Mouse (Mus musculus) intestine, embryonic 14.5 days (tissue): ENCODE measurements around the gene H3f3b. TPM values are rescaled to one million over a fixed set of nuclear protein-coding genes. Genes with fewer than 3 reads are reported as not detected.

Experiments
- ATAC-seq: fragments of 200-750 bp; cut with Nextera tagmentation; replicated peaks from 2 replicates; pipeline ENCODE4 v1.8.0; 2017; ENCODE audit warnings: low read depth, moderate number of reproducible peaks, moderate TSS enrichment, moderate library complexity; ENCODE audit not compliant: low FRiP score, low TSS enrichment
- DNase-seq: peaks from one replicate; pipeline ENCODE4 v3.0.0-alpha.2; 2018; ENCODE audit warnings: low spot score
- H3K27ac ChIP-seq: fragments of 300-500 bp; sonication (generic); 2 replicates; pipeline ENCODE4 v1.5.1; 2014; ENCODE audit warnings: low read depth, mild to moderate bottlenecking, control low read depth
- H3K27me3 ChIP-seq: fragments of 300-500 bp; sonication (generic); replicated peaks from 2 replicates; pipeline ENCODE4 v1.6.1; 2014; ENCODE audit warnings: low read length, control low read depth; ENCODE audit not compliant: control insufficient read depth, insufficient read depth
- H3K36me3 ChIP-seq: fragments of 300-500 bp; sonication (generic); 2 replicates; pipeline ENCODE4 v1.6.1; 2014; ENCODE audit warnings: low read length, control low read depth; ENCODE audit not compliant: control insufficient read depth, insufficient read depth
- H3K4me1 ChIP-seq: fragments of 300-500 bp; sonication (generic); replicated peaks from 2 replicates; pipeline ENCODE4 v1.6.1; 2014; ENCODE audit warnings: low read length, control low read depth, mixed read lengths; ENCODE audit not compliant: control insufficient read depth, insufficient read depth
- H3K4me2 ChIP-seq: fragments of 300-500 bp; sonication (generic); 2 replicates; pipeline ENCODE4 v1.6.1; 2014; ENCODE audit warnings: low read length
- H3K4me3 ChIP-seq: fragments of 300-500 bp; sonication (generic); 2 replicates; pipeline ENCODE4 v1.5.1; 2014; ENCODE audit warnings: low read depth, low read length, control low read depth, mixed read lengths
- H3K9ac ChIP-seq: fragments of 300-500 bp; sonication (generic); 2 replicates; pipeline ENCODE4 v1.6.1; 2014; ENCODE audit warnings: mild to moderate bottlenecking, low read length
- H3K9me3 ChIP-seq: fragments of 300-500 bp; sonication (generic); 2 replicates; pipeline ENCODE4 v1.6.1; 2016; ENCODE audit warnings: low read length, control low read depth; ENCODE audit not compliant: control insufficient read depth
- WGBS: fragments of 180-500 bp; shearing (Covaris S2); extraction: QIAGEN DNeasy Blood & Tissue Kit; methylation state at CpG from one replicate; pipeline ENCODE4 v1.1.7; 2014; 5-methylcytosine and 5-hydroxymethylcytosine counted together
- polyA plus RNA-seq: library from polyadenylated mRNA; unstranded; fragments of >200 nt; fragmentation: Nextera tagmentation; extraction: Ambion mirVana; gene quantifications from 2 replicates; pipeline ENCODE4 v1.2.1, GENCODE M21; 2014

Gene H3f3b
- polyA plus RNA-seq, 1 experiment from 2014 or later = 1,654 TPM

DNA sequence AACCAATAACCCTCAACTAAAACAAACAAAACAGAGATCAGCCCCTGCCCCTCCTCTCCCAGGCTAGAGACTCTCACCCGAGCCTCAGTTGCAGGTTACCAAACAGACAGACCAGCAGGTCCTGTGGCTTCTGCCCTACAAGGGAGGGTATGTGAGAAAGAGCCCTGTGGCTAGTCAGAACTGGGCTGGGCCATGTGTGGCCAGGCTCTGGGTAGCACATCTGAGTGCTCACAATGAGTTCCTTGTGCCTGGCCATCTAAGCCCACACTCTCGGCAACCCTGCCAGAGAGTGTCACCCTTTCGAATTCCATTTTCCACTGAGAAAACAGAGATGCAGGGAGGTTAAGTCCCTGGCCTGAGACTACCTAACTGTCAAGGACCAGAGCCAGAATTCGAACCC, 35.7 kb downstream of the H3f3b start:
- H3K36me3 ChIP-seq = no peaks in the 10 kb centered on the region
- DNase-seq (no peak), ATAC-seq (no peak)
- H3K9ac ChIP-seq = no peak overlapping the region
- H3K27ac ChIP-seq = no peak overlapping the region
- no peaks in the 10 kb centered on the region for H3K4me1 ChIP-seq
- no peak overlapping the region for H3K4me3 ChIP-seq
- no peaks in the 10 kb centered on the region for H3K27me3 ChIP-seq
- 55% methylated on average over 4 of the region's 4 CpGs for WGBS
- no peak overlapping the region for H3K4me2 ChIP-seq
- no peaks in the 10 kb centered on the region for H3K9me3 ChIP-seq

DNA sequence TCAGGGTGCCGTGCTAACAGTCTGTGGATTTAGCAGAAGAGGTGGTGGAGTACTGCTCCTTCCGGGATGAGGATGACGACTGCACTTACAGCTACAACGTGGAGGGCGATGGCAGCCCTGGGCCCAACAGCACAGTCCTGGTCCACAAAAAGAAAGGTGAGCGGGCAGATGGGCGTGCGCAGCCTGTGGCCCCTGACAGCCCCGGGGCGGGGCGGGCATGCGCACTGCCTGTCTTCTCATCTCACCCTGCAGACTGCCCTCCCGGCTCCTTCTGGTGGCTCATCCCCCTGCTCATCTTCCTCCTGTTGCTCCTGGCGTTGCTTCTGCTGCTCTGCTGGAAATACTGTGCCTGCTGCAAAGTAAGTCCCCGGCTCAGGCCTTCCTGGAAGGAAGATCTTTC, 38.1 kb downstream of the H3f3b start:
- H3K9me3 ChIP-seq = no peaks in the 10 kb centered on the region
- H3K4me3 ChIP-seq = 0 out of 2 replicates have a peak overlapping the region, but pooled peaks have one; percentile 16
- H3K9ac ChIP-seq = no peak overlapping the region
- WGBS = 30% methylated on average over 14 of the region's 15 CpGs
- ATAC-seq (no peak), DNase-seq (no peak)
- H3K27me3 ChIP-seq = no peaks in the 10 kb centered on the region
- H3K4me2 ChIP-seq = peak overlapping the region; percentile 40
- H3K4me1 ChIP-seq = no peaks in the 10 kb centered on the region
- no peaks in the 10 kb centered on the region for H3K36me3 ChIP-seq
- no peak overlapping the region for H3K27ac ChIP-seq

DNA sequence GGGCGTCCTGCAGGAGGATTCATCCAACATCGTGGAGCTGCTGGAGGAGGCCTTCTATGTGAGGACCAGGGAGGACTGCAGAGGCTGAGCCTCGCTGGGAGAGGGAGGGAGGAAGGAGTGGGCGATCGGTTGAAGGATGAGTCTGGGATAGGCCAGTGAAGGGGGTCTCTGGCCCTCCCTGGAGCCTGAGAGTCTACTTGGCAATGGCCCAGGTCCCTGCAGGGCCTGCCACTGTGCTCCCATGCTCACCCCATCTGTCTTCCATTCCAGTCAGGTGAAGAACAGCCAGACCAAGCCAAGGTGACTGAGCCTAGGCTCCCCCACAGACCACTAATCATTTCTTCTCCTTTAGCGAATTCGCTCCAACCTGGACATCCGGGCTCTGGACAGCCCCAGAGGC, 44.5 kb downstream of the H3f3b start:
- Histone ChIP-seq H3K9ac (no peak overlapping the region), H3K4me1 (no peaks in the 10 kb centered on the region), H3K27me3 (no peaks in the 10 kb centered on the region), H3K36me3 (no peaks in the 10 kb centered on the region), H3K9me3 (no peaks in the 10 kb centered on the region), H3K4me2 (no peak overlapping the region), H3K27ac (no peak overlapping the region), H3K4me3 (no peak overlapping the region)
- 79% methylated on average over 7 of the region's 8 CpGs for WGBS
- ATAC-seq (no peak), DNase-seq (no peak)

DNA sequence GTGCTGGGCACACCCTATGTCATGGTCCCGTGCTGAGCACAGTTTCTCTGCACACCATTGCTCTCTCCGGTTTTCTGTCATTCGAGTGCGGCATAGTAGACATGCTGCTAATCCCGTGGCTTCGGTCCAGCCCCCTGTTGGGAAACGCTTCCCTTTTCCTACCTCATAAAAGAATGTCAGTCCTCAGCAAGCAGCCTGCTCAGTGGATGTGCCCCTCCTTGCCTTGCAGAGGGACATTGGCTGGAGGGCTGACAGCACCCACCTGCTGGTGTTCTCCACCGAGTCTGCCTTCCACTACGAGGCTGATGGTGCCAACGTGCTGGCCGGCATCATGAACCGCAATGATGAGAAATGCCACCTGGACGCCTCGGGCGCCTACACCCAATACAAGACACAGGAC, 45.3 kb downstream of the H3f3b start:
- Histone ChIP-seq H3K27me3 (no peaks in the 10 kb centered on the region), H3K4me3 (no peak overlapping the region), H3K4me2 (no peak overlapping the region), H3K9me3 (no peaks in the 10 kb centered on the region), H3K27ac (no peak overlapping the region), H3K9ac (no peak overlapping the region), H3K36me3 (no peaks in the 10 kb centered on the region), H3K4me1 (no peaks in the 10 kb centered on the region)
- no peak for DNase-seq
- ATAC-seq = no peak
- WGBS = 91% methylated on average over 15 of the region's 15 CpGs

DNA sequence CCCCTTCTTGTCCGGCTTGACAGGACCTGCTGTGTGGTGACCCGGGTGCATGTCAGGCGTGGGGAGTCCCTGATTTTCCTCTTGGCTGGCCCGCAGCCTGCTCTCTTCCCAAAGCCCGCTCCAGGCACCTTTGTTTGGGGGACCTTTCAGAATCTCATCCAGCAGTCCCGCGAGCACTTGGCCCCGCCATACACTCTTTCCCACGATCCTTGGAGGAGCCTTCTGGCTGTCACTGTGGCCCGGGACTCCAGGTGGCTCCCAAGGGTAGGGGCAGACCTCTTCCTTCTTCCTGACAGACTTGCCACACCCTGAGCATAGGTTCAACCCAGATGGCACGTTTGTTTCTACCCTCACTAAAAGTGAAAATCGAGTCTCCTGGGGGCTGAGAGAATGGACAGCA, 52.2 kb downstream of the H3f3b start:
- DNase-seq (no peak), ATAC-seq (no peak)
- Histone ChIP-seq H3K9ac (peak overlapping the region; percentile 38; the same call in 1 of the 2 replicates), H3K27me3 (peaks cover 21% of the 10 kb centered on the region), H3K27ac (no peak overlapping the region), H3K9me3 (no peaks in the 10 kb centered on the region), H3K4me2 (peak overlapping the region; percentile 69), H3K4me1 (peaks cover 1% of the 10 kb centered on the region; the same call in 1 of the 2 replicates), H3K36me3 (no peaks in the 10 kb centered on the region), H3K4me3 (peak overlapping the region; percentile 40)
- 35% methylated on average over 12 of the region's 12 CpGs for WGBS

DNA sequence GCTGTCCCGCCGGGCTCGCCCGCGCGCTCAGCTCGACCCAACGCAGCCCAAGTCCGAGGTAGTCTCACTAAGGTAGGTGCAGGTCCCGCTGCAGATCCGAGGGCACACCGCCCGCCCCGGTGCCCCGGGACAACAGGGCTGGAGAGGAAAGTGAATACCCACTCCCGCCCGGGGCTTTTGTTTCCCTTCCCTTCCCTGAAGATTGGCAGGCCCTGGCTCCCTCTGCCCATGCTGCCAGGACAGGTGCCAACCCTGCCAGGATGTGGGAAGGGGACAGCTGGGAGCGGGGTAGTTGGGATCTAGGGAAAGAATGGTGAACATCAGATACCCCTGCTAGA, 52.7 kb downstream of the H3f3b start:
- H3K27ac ChIP-seq = no peak overlapping the region

DNA sequence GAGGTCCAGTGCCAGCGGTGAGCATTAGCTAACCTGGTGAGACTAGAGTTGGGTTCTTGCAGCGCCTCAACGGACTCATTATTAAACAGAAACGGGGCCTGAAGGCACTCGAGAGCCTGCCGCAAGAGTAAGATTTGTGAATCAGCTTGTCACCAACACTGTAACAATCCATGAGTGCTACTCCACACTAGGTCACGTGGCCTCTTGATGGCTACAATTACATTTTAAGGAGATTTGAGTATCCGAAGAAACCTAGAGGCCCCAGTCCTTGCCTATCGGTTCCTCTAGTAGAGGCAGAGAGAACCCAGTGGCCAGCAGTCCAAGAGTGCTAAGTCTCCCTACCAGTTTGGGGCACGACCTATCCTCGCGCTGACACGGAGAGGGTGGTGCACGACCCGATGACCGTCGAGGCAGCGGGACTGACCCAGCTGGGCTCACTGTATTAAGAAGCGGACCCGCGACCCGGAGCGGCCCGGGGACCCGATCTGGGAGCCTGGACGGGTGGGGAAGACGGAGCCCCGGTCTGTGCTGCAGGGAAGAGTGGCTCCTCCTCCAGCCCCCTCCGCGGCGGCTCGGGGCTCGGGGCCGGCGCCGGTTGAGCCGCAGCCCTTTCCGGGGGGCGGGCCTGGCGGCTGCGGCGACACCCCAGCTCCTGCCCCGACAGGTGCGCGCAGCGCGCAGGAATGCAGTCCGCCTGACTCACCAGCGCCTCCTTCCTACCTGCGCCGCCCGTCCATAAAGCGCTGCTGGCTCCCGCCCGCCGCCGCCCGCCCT, 53.3 kb downstream of the H3f3b start, which contains the start of gene Itgb4:
TSS of gene Itgb4 (plus strand) at position 401 of the 774 bp plus-strand sequence.
- ATAC-seq (peak; percentile 61), DNase-seq (peak; percentile 73)
- Histone ChIP-seq H3K27me3 (peaks cover 21% of the 10 kb centered on the region), H3K4me2 (peak within 1 kb of the TSS; percentile 69), H3K4me1 (peaks cover 7% of the 10 kb centered on the region; the same call in 1 of the 2 replicates), H3K36me3 (no peaks in the 10 kb centered on the region), H3K9ac (peak within 1 kb of the TSS; percentile 38), H3K4me3 (peak within 1 kb of the TSS; percentile 40), H3K27ac (no peak within 1 kb of the TSS), H3K9me3 (no peaks in the 10 kb centered on the region)
- 10% methylated on average over 57 of the region's 58 CpGs for WGBS

More for the DNA sequence above, 52.7 kb downstream of the H3f3b start:
- peaks cover 21% of the 10 kb centered on the region for H3K27me3 ChIP-seq
- peak overlapping the region; percentile 69 for H3K4me2 ChIP-seq
- no peak for ATAC-seq
- DNase-seq = no peak
- 4% methylated on average over 18 of the region's 18 CpGs for WGBS
- peak overlapping the region; percentile 38 for H3K9ac ChIP-seq
- H3K9me3 ChIP-seq = no peaks in the 10 kb centered on the region
- peaks cover 6% of the 10 kb centered on the region; the same call in 1 of the 2 replicates for H3K4me1 ChIP-seq
- peak overlapping the region; percentile 40 for H3K4me3 ChIP-seq
- H3K36me3 ChIP-seq = no peaks in the 10 kb centered on the region
